Mouse (Mus musculus): Measurements from ENCODE around the gene Hinfp. TPM values are rescaled to one million over a fixed set of nuclear protein-coding genes. Genes with fewer than 3 reads are reported as not detected.
A peak's percentile ranks its signal among the peaks of the same experiment; 100 is the strongest.

Hinfp gene
- polyA plus RNA-seq, 1 experiment from 2014 or later, result 15.1 TPM

- no peak overlapping the region for H3K4me2 ChIP-seq
- H3K27me3 ChIP-seq, result no peaks in the 10 kb centered on the region
- no peaks in the 10 kb centered on the region for H3K9me3 ChIP-seq (replicated peaks)
- peaks cover 14% of the 10 kb centered on the region for H3K4me1 ChIP-seq (replicated peaks)
- H3K27ac ChIP-seq, result no peak overlapping the region
- H3K4me3 ChIP-seq, result no peak overlapping the region
- ATAC-seq (replicated peaks; ENCODE audit: insufficient number of reproducible peaks, insufficient read depth, low FRiP score, low read depth), result no peak
- 75% methylated on average over 3 of the region's 3 CpGs for whole genome bisulfite sequencing
- no peak overlapping the region for H3K9ac ChIP-seq
- no peaks in the 10 kb centered on the region for H3K36me3 ChIP-seq
These were observed 36.4 kb downstream of the Hinfp start for GRCm38 (mm10) chr9:44269077-44269476.

GRCm38 (mm10) chr9:44268432-44268831, 37.0 kb downstream of the Hinfp start, which contains the start of gene Nlrx1:
Gene Nlrx1 (minus strand): TSS chr9:44268599.
- no peak for ATAC-seq (replicated peaks; ENCODE audit: insufficient number of reproducible peaks, insufficient read depth, low FRiP score, low read depth)

GRCm38 (mm10) chr9:44268027-44268360, 37.5 kb downstream of the Hinfp start:
- H3K4me2 ChIP-seq, result peak overlapping the region; percentile 92
- H3K4me1 ChIP-seq (replicated peaks), result peaks cover 14% of the 10 kb centered on the region
- peak overlapping the region; percentile 84 for H3K27ac ChIP-seq
- peak overlapping the region; percentile 90 for H3K9ac ChIP-seq
- 4% methylated on average over 28 of the region's 28 CpGs for WGBS
- H3K9me3 ChIP-seq (replicated peaks), result no peaks in the 10 kb centered on the region
- no peaks in the 10 kb centered on the region for H3K27me3 ChIP-seq
- 0 out of 2 replicates have a peak, but pooled peaks cover 6% of the 10 kb centered on the region for H3K36me3 ChIP-seq
- peak; percentile 89 for ATAC-seq (replicated peaks; ENCODE audit: insufficient number of reproducible peaks, insufficient read depth, low FRiP score, low read depth)
- peak overlapping the region; percentile 60 for H3K4me3 ChIP-seq

More at GRCm38 (mm10) chr9:44268432-44268831, 37.0 kb downstream of the Hinfp start, which contains the start of gene Nlrx1:
- peak within 1 kb of the TSS; percentile 90 for H3K9ac ChIP-seq
- H3K36me3 ChIP-seq, result 0 out of 2 replicates have a peak, but pooled peaks cover 3% of the 10 kb centered on the region
- H3K27ac ChIP-seq, result peak within 1 kb of the TSS; percentile 84
- no peaks in the 10 kb centered on the region for H3K9me3 ChIP-seq (replicated peaks)
- H3K27me3 ChIP-seq, result no peaks in the 10 kb centered on the region
- peaks cover 14% of the 10 kb centered on the region for H3K4me1 ChIP-seq (replicated peaks)
- peak within 1 kb of the TSS; percentile 92 for H3K4me2 ChIP-seq
- H3K4me3 ChIP-seq, result peak within 1 kb of the TSS; percentile 60
- WGBS, result 68% methylated on average over 6 of the region's 6 CpGs

- Histone ChIP-seq H3K4me3 (peak overlapping the region; percentile 60), H3K9ac (peak overlapping the region; percentile 90), H3K4me2 (peak overlapping the region; percentile 92), H3K4me1 (replicated peaks) (peaks cover 14% of the 10 kb centered on the region), H3K9me3 (replicated peaks) (no peaks in the 10 kb centered on the region), H3K27me3 (no peaks in the 10 kb centered on the region), H3K36me3 (0 out of 2 replicates have a peak, but pooled peaks cover 6% of the 10 kb centered on the region), H3K27ac (peak overlapping the region; percentile 84)
- ATAC-seq (replicated peaks; ENCODE audit: insufficient number of reproducible peaks, insufficient read depth, low FRiP score, low read depth), result no peak; the same call in none of the 2 replicates
- WGBS, result 6% methylated on average over 23 of the region's 23 CpGs
These were observed 38.0 kb downstream of the Hinfp start for GRCm38 (mm10) chr9:44267319-44268026.

GRCm38 (mm10) chr9:44266478-44267226, 38.8 kb downstream of the Hinfp start:
- H3K27ac ChIP-seq, result peak overlapping the region; percentile 84
- H3K4me3 ChIP-seq, result no peak overlapping the region; the same call in 1 of the 2 replicates
- peaks cover 14% of the 10 kb centered on the region for H3K4me1 ChIP-seq (replicated peaks)
- H3K4me2 ChIP-seq, result peak overlapping the region; percentile 92; the same call in 1 of the 2 replicates
- 0 out of 2 replicates have a peak, but pooled peaks cover 6% of the 10 kb centered on the region for H3K36me3 ChIP-seq
- H3K9ac ChIP-seq, result no peak overlapping the region
- WGBS, result 57% methylated on average over 8 of the region's 8 CpGs
- no peaks in the 10 kb centered on the region for H3K9me3 ChIP-seq (replicated peaks)
- H3K27me3 ChIP-seq, result no peaks in the 10 kb centered on the region
- ATAC-seq (replicated peaks; ENCODE audit: insufficient number of reproducible peaks, insufficient read depth, low FRiP score, low read depth), result no peak

- Histone ChIP-seq H3K9me3 (replicated peaks) (no peaks in the 10 kb centered on the region), H3K27me3 (no peaks in the 10 kb centered on the region), H3K4me3 (no peak overlapping the region), H3K4me1 (replicated peaks) (no peaks in the 10 kb centered on the region; the same call in 1 of the 2 replicates), H3K9ac (no peak overlapping the region), H3K27ac (no peak overlapping the region), H3K36me3 (peaks cover 6% of the 10 kb centered on the region; the same call in 1 of the 2 replicates), H3K4me2 (no peak overlapping the region)
- WGBS, result 87% methylated on average over 14 of the region's 14 CpGs
- no peak; the same call in 1 of the 2 replicates for ATAC-seq (replicated peaks; ENCODE audit: insufficient number of reproducible peaks, insufficient read depth, low FRiP score, low read depth)
These were observed 44.1 kb downstream of the Hinfp start for GRCm38 (mm10) chr9:44261388-44261787.

GRCm38 (mm10) chr9:44259014-44259413, 46.5 kb downstream of the Hinfp start:
- no peaks in the 10 kb centered on the region for H3K4me1 ChIP-seq (replicated peaks)
- H3K4me2 ChIP-seq, result no peak overlapping the region
- H3K27me3 ChIP-seq, result no peaks in the 10 kb centered on the region
- H3K36me3 ChIP-seq, result peaks cover 6% of the 10 kb centered on the region; the same call in 1 of the 2 replicates
- 77% methylated on average over 10 of the region's 10 CpGs for WGBS
- no peak overlapping the region for H3K9ac ChIP-seq
- H3K27ac ChIP-seq, result no peak overlapping the region
- no peak overlapping the region for H3K4me3 ChIP-seq
- no peaks in the 10 kb centered on the region for H3K9me3 ChIP-seq (replicated peaks)
- ATAC-seq (replicated peaks; ENCODE audit: insufficient number of reproducible peaks, insufficient read depth, low FRiP score, low read depth), result no peak

- 0 out of 2 replicates have a peak, but pooled peaks have one; percentile 14 for ATAC-seq (replicated peaks; ENCODE audit: insufficient number of reproducible peaks, insufficient read depth, low FRiP score, low read depth)
- Histone ChIP-seq H3K4me1 (replicated peaks) (no peaks in the 10 kb centered on the region), H3K9me3 (replicated peaks) (no peaks in the 10 kb centered on the region), H3K4me2 (no peak overlapping the region), H3K4me3 (no peak overlapping the region), H3K27me3 (no peaks in the 10 kb centered on the region; the same call in 1 of the 2 replicates), H3K9ac (no peak overlapping the region), H3K27ac (no peak overlapping the region), H3K36me3 (no peaks in the 10 kb centered on the region; the same call in 1 of the 2 replicates)
- WGBS, result 70% methylated on average over 8 of the region's 8 CpGs
These were observed 49.3 kb downstream of the Hinfp start for GRCm38 (mm10) chr9:44256213-44256612.

- ATAC-seq (replicated peaks; ENCODE audit: insufficient number of reproducible peaks, insufficient read depth, low FRiP score, low read depth), result no peak
- no peaks in the 10 kb centered on the region for H3K9me3 ChIP-seq (replicated peaks)
- no peak overlapping the region for H3K4me2 ChIP-seq
- 52% methylated on average over 6 of the region's 6 CpGs for WGBS
- H3K9ac ChIP-seq, result no peak overlapping the region
- no peak overlapping the region for H3K4me3 ChIP-seq
- no peaks in the 10 kb centered on the region for H3K4me1 ChIP-seq (replicated peaks)
- peaks cover 4% of the 10 kb centered on the region; the same call in 1 of the 2 replicates for H3K27me3 ChIP-seq
- H3K36me3 ChIP-seq, result no peaks in the 10 kb centered on the region; the same call in 1 of the 2 replicates
- no peak overlapping the region for H3K27ac ChIP-seq
These were observed 50.3 kb downstream of the Hinfp start for GRCm38 (mm10) chr9:44255136-44255521.

GRCm38 (mm10) chr9:44254508-44255135, 50.8 kb downstream of the Hinfp start:
- Histone ChIP-seq H3K9me3 (replicated peaks) (no peaks in the 10 kb centered on the region), H3K27me3 (peaks cover 4% of the 10 kb centered on the region; the same call in 1 of the 2 replicates), H3K9ac (no peak overlapping the region), H3K4me1 (replicated peaks) (peaks cover 3% of the 10 kb centered on the region; the same call in 1 of the 2 replicates), H3K27ac (no peak overlapping the region), H3K36me3 (no peaks in the 10 kb centered on the region), H3K4me3 (no peak overlapping the region), H3K4me2 (no peak overlapping the region)
- ATAC-seq (replicated peaks; ENCODE audit: insufficient number of reproducible peaks, insufficient read depth, low FRiP score, low read depth), result no peak
- WGBS, result 24% methylated on average over 5 of the region's 5 CpGs

GRCm38 (mm10) chr9:44253441-44253840, 52.0 kb downstream of the Hinfp start:
- ATAC-seq (replicated peaks; ENCODE audit: insufficient number of reproducible peaks, insufficient read depth, low FRiP score, low read depth), result no peak
- Histone ChIP-seq H3K9ac (no peak overlapping the region), H3K27me3 (peaks cover 8% of the 10 kb centered on the region; the same call in 1 of the 2 replicates), H3K36me3 (no peaks in the 10 kb centered on the region), H3K4me2 (no peak overlapping the region), H3K27ac (no peak overlapping the region), H3K4me3 (no peak overlapping the region), H3K9me3 (replicated peaks) (no peaks in the 10 kb centered on the region), H3K4me1 (replicated peaks) (peaks cover 8% of the 10 kb centered on the region)
- WGBS, result 81% methylated on average over 6 of the region's 6 CpGs
